Mouse (Mus musculus) adrenal gland, adult 18-20 months (tissue): ENCODE measurements around the gene Smarcb1. TPM values are rescaled to one million over a fixed set of nuclear protein-coding genes. Genes with fewer than 3 reads are reported as not detected.
A peak's percentile ranks its signal among the peaks of the same experiment; 100 is the strongest.

Experiments used
- DNase-seq, 2 experiments: peaks; one replicate each; pipeline ENCODE4 v3.0.0; 2021 to 2022; ENCODE audit warnings: low spot score in 2 of 2
- long read RNA-seq, 2 experiments: library from polyadenylated mRNA; stranded (forward); transcript quantifications; one replicate each; pipeline ENCODE4 v2.0.0; 2021
- total RNA-seq, 2 experiments: library from RNA; stranded (reverse); gene quantifications; 1 replicate in 1 of 2; 2 replicates in 1 of 2; pipeline ENCODE4 v1.2.3; 2021

Gene Smarcb1
- total RNA-seq, result 10 to 100 TPM; 64.4 to 70.6 TPM
- long read RNA-seq, experiment 1, transcript Smarcb1-202 (9 exons, 1,622 nt), result minor isoform, 23 of 79 reads
- long read RNA-seq, experiment 1, transcript Smarcb1-201 (9 exons, 1,660 nt), result major isoform, 48 of 79 reads
- long read RNA-seq, experiment 1, partial matches to known transcripts, result 6 of 79 reads
- long read RNA-seq, experiment 1, other reads (novel, unspliced or antisense), result 2 of 79 reads
- long read RNA-seq, experiment 2, transcript Smarcb1-201 (9 exons, 1,660 nt), result major isoform, 112 of 193 reads
- long read RNA-seq, experiment 2, transcript Smarcb1-202 (9 exons, 1,622 nt), result minor isoform, 67 of 193 reads
- long read RNA-seq, experiment 2, partial matches to known transcripts, result 12 of 193 reads
- long read RNA-seq, experiment 2, other reads (novel, unspliced or antisense), result 2 of 193 reads

GRCm38 (mm10) chr10:75921026-75921725 is at the start of gene Smarcb1:
Gene Smarcb1 (minus strand): TSS chr10:75921617.
- peak; percentile 92 to 94 for DNase-seq

DNA sequence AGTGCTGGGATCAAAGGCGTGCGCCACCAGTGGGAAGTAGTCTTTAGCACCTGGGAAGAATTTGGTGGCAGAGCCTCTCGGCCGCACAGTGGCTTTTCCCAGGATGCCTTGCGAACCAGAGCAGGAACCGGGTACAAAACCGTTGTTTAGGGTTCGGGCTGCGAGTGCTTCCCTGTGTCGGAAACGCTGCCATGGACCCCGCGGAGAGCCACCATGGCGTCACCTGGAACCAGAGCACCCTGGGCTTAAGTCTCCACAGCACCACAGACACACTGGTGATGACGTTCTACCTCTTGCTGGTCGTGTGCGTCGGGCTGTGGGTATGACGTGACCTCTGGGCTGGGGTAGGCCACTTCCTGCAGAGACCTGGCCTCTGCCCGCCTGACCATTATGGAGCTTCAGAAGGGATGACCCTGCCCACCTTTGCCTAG is 33.0 kb upstream of the Smarcb1 start, which contains the start of gene Gm5134:
Gene Gm5134, plus strand, starts transcription at position 134 of the 431 bp plus-strand sequence.
- no peak for DNase-seq

DNA sequence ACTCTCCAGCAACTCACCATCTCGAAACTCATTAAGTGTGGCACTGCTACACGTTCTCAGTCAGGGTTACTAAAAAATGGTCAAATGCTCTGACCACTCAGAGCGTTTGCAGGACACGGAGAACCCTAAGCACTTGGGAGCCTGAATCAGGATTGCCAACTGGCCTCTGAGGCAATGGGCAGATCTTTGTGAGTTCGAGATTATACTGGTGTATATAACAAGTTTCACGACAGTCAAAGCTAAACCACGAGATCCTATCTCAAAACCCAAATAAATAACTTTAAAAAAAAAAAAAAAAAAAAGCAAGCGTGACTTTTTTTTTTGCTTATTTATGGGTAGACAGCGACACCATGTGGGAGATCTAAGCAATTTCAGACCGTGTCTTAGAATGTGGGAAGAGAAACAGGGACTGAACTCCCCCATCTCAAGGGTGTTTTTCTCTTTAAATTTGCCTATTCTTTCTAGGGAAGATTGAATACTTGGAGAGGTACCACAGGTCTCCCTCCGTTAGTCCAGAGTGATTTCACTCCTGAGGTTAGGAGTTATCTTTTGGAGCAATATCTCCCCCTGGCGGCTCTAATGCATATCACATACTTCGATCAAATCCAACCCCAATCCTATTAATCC is 30.1 kb upstream of the Smarcb1 start:
- peak in 1 of 2 experiments; percentile 52 for DNase-seq

GRCm38 (mm10) chr10:75950791-75951210 is 29.4 kb upstream of the Smarcb1 start:
- DNase-seq, result no peak

DNA sequence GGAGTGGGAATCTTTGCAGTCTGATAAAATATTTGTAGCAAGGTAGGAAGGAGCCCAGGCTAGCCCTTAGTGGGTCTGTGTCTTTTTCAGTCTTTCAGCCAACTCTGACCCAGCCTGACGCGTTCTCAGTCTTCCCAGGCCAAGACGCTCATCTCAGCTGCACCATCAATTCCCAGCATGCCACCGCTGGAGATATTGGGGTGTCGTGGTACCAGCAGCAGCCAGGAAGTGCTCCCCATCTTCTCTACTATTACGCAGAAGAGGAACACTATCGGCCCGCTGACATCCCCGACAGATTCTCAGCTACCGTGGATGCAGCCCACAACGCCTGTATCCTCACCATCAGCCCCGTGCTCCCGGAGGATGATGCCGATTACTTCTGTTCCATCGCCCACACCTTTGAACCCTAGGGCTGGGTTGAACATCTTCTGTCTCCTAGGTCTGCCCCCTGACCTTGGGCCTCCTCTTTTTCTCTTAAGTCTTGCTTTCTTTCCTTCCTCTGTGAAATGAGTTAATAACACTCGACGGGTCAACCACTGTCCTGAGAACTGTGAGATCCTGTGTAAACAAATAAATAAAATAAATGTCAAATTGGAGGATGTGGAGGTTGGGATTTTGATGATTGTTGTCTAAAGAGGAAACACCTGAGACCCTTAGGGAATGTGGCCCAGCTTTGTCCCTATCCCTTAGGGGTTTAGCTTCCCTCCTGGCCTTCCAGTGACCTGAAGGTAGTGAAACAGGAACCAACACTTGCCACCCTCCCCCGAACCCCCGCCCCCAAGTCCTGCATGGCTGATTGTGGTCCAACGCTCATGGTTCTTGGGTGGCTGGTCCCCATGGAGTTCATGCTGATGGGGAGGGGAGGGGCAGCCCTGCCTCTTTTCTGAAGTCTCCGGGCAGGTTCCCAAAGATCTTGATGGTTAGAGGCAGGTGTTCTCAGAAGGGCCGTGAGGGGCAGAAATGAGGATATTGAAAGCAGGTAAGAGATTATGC is 27.9 kb upstream of the Smarcb1 start:
- no peak for DNase-seq

DNA sequence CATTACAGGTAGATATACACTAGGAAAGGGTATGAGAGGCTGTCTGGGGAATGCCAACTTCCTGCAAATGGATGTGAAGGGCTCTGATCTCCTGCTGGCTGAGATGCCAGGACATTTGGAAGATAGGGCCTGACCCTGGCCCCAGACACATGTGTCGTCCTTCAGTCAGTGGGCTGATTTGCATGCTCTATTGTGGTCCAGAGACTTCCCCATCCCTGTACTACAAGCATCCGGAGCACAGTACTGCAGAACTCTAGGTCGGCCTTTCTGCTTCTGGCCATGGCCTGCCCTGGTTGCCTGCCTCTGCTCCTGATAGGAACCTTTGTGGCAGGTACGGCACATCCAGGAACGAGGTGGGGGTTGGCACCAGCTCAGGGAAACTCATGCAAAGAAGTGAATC is 26.7 kb upstream of the Smarcb1 start:
- DNase-seq, result no peak

DNA sequence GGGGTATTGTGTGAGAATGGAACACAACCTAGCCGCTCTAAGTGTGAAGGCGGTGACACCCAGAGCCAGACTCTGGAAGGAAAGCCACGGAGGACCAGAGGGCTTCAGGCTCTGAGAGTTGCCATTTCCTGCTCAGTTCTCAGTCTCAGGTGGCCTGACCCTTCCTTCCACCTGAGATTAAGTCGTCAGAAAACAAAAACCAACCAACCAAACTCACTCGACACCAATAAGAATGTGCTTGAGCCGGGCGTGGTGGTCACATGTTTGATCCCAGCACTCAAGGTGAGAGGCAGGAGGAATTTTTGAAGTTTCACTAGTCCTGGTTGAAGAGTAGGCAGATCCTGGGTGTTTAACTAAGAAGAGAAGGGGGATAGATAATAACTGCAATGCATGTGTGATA is 24.5 kb upstream of the Smarcb1 start:
- DNase-seq, result peak in 1 of 2 experiments; percentile 1

DNA sequence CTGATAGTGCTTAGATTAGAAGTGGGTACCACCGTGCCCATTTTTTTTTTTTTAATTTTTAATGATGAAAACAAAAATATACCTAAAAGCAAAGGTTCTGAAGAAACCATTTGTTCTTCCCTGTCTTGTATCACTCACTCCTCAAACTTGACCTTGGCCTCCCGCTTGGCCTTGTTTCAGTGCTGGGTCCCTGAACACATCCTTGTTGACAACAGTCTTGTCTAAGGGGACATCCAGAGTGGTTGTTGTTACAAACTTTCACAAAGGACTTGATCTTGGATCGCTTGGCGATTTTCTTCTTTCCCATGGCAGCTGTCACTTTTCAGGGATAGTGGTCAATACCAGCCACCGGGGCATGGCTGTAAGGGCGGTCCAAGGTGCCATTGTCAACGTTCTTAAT is 23.8 kb upstream of the Smarcb1 start:
- DNase-seq, result peak in 1 of 2 experiments; percentile 1

DNA sequence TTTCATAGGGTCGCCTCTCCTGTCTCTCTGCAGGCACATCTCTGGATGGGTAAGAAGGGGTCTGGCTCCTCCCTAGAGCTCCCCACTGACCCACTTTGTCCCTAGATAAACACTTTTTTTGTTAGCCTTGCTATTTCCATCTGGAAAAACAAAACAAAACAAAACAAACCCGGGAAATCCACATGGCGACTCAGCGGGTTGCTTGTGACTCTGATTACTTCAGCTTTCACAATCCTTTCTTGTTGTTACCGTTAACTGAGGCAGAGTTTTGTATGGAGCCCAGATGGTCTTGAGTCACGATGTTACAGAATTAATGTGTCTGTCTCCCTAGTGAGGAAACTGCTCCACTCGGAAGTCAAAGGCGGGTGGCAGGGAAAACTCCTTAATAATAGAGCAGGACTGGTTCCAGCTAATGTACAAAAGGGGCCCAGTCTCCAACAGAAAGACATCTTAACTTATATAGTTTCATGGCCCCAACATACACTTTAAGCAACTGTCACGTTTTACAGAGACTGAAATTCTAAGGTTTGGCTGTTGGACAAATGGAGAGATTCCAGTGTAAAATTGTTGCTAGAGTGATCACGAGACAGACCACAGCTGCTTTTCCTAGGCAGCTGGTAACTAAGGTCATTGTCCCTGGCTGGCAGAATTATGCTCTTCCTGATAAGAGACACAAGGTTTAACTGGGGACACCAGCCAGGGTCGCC is 22.8 kb upstream of the Smarcb1 start:
- no peak for DNase-seq

GRCm38 (mm10) chr10:75942736-75943477 is 21.5 kb upstream of the Smarcb1 start, which contains the start of gene Vpreb3:
Gene Vpreb3 (plus strand): TSS chr10:75943057.
- no peak for DNase-seq

- DNase-seq, result no peak
Observed at GRCm38 (mm10) chr10:75941042-75941824, 19.8 kb upstream of the Smarcb1 start.

GRCm38 (mm10) chr10:75940520-75940919 is 19.1 kb upstream of the Smarcb1 start, which contains the start of gene Gm867:
Gene Gm867 (minus strand): TSS chr10:75940672.
- DNase-seq, result no peak

GRCm38 (mm10) chr10:75939481-75940234 is 18.2 kb upstream of the Smarcb1 start:
- DNase-seq, result no peak

- DNase-seq, result peak in 1 of 2 experiments; percentile 32
Observed at GRCm38 (mm10) chr10:75937851-75938643, 16.6 kb upstream of the Smarcb1 start.

DNA sequence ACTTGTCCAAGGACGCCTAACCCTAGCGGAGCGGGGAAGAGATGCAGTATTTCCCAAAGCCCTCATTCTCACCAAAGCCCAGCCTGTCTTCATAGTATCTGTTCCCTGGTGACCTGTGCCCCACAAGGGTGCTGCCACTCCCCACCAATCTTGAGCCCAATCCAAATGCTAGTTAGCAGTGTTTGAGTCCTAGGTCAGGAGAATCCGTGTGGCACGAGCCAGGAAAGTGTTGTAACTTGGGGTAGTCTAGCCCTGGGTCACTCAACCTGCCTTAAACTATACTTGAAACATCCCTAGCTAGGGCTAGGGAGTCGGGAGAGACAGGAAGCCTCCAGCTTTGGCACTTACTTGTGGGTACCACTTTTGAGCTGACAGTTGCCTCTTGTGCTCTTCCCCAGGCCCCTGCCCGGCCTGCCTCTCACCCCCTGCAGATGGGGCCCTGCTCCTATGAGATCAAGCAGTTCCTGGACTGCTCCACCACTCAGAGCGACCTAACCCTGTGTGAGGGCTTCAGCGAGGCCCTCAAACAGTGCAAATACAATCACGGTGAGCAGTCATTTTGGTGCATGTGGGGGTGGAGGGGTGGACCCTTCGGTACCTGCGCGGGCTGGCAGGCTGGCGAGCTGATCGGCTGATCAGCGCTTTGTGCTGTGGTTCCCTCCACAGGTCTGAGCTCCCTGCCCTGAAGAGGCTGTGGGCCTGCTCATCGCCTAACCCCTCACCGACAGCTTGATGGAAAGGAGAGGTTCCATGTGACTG is 15.7 kb upstream of the Smarcb1 start:
- DNase-seq, result peak in 1 of 2 experiments; percentile 31
